Mouse (Mus musculus) gastrocnemius, adult 8-10 months (tissue): ENCODE data around the gene Ahcyl2. TPM values are rescaled to one million over a fixed set of nuclear protein-coding genes. Genes with fewer than 3 reads are reported as not detected.
A peak's percentile ranks its signal among the peaks of the same experiment; 100 is the strongest.
"Not testable (repeated sequence)": the region's sequence is repeated elsewhere in the genome, so short reads cannot be mapped to it uniquely, and the experiment has no call there.

Experiments used
- DNase-seq, 2 experiments: peaks; one replicate each; pipeline ENCODE4 v3.0.0; 2022; ENCODE audit warnings: low spot score in 2 of 2
- total RNA-seq, 4 experiments: library from RNA; stranded (reverse); gene quantifications; 2 replicates each; pipeline ENCODE4 v1.2.4; 2022

Gene Ahcyl2
- total RNA-seq, 4 experiments from 2014 or later = 16.6 to 23.1 (median 19.7) TPM

- DNase-seq = no peak
Measured at GRCm38 (mm10) chr6:29815060-29815459, 47.2 kb downstream of the Ahcyl2 start.

GRCm38 (mm10) chr6:29815634-29816033, 47.8 kb downstream of the Ahcyl2 start:
- no peak for DNase-seq

- DNase-seq = not testable (repeated sequence)
Measured at GRCm38 (mm10) chr6:29816371-29816770, 48.6 kb downstream of the Ahcyl2 start.

GRCm38 (mm10) chr6:29819309-29819708, 51.5 kb downstream of the Ahcyl2 start:
- peak in 1 of 2 experiments; percentile 10 for DNase-seq

- no peak for DNase-seq
Measured at GRCm38 (mm10) chr6:29820314-29820713, 52.5 kb downstream of the Ahcyl2 start.

- no peak for DNase-seq
Measured at GRCm38 (mm10) chr6:29820926-29821325, 53.1 kb downstream of the Ahcyl2 start.

GRCm38 (mm10) chr6:29821770-29822169, 54.0 kb downstream of the Ahcyl2 start:
- peak in 1 of 2 experiments; percentile 8 for DNase-seq

GRCm38 (mm10) chr6:29825302-29825701, 57.5 kb downstream of the Ahcyl2 start:
- DNase-seq = no peak

- DNase-seq = no peak
Measured at GRCm38 (mm10) chr6:29827291-29828242, 59.8 kb downstream of the Ahcyl2 start.

GRCm38 (mm10) chr6:29828574-29829234, 60.9 kb downstream of the Ahcyl2 start:
- DNase-seq = no peak

- DNase-seq = no peak
Measured at GRCm38 (mm10) chr6:29832356-29832755, 64.5 kb downstream of the Ahcyl2 start.

- DNase-seq = no peak
Measured at GRCm38 (mm10) chr6:29833117-29833516, 65.3 kb downstream of the Ahcyl2 start.

- DNase-seq = no peak
Measured at GRCm38 (mm10) chr6:29833568-29834255, 65.9 kb downstream of the Ahcyl2 start.

- DNase-seq = no peak
Measured at GRCm38 (mm10) chr6:29835543-29836177, 67.8 kb downstream of the Ahcyl2 start.

- DNase-seq = no peak
Measured at GRCm38 (mm10) chr6:29837579-29837978, 69.8 kb downstream of the Ahcyl2 start.

- DNase-seq = no peak
Measured at GRCm38 (mm10) chr6:29838531-29838930, 70.7 kb downstream of the Ahcyl2 start.

- no peak for DNase-seq
Measured at GRCm38 (mm10) chr6:29840008-29840407, 72.2 kb downstream of the Ahcyl2 start.

- DNase-seq = no peak
Measured at GRCm38 (mm10) chr6:29841461-29841860, 73.7 kb downstream of the Ahcyl2 start.

- DNase-seq = no peak
Measured at GRCm38 (mm10) chr6:29847643-29848166, 79.9 kb downstream of the Ahcyl2 start.

GRCm38 (mm10) chr6:29848808-29849207, 81.0 kb downstream of the Ahcyl2 start:
- DNase-seq = no peak

- DNase-seq = no peak
Measured at GRCm38 (mm10) chr6:29850096-29850495, 82.3 kb downstream of the Ahcyl2 start.
